Mouse (Mus musculus): ENCODE data around the gene Olfr633.

The Olfr633 gene

DNA sequence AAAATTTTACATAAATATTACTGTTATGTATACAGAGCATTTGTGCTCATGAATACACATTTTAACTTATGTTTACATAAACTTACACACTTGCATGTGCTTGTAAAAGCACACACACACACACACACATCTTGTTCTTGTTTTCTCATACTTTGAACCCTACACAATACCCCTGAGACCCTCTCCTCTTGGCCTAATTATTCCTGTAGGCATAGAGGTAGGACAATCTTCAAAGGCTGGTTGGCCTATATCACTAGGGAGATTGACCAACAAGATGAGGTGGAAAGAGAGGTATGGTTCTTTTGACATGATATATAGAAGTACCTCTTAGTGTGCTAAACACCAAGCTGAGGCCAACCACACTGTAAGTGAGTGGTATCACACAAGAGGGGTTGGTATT lies at the start of gene Olfr633:
Gene Olfr633, plus strand, starts transcription at position 301 of the 400 bp plus-strand sequence.

DNA sequence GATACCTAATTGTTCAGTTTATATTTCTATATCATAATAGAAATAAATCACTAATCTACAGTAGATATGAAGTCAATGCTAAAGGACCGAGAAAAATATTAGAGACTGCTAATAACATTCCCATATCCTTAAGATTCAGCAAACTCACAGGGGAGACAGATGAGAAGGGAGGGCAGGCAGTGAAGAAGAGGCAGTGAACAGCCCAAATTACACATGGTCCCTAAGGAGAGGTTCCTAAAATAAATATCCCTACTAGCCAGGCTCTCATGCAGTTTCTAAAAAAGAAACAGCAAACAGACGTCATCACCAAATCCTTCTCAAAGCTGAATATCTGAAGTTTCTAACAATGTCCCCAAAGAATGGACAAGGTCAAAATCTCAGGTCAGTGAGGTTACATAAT lies 41.0 kb upstream of the Olfr633 start, which contains the start of gene Olfr65:
Gene Olfr65, plus strand, starts transcription at position 301 of the 400 bp plus-strand sequence.
- 61% methylated on average over 2 of the region's 2 CpGs for WGBS

DNA sequence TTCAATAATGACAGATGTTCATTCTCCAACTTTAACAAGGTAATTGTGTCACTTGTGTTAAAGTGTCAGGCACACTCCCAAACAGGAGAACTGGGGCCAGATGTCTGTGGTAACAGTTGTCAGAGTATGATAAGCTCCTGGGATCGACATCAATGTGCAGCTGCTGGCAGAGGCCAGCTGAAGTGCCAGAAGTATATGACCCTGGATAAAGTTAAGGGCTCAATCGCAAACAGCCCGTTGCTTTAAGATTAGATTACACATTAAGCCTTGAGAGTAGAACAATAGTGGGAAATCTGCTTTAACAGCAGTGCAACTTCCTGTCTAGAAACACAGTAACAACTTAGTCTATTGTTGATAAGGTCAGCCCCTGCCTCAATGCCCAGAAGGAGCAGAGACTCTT lies 34.2 kb upstream of the Olfr633 start:
- WGBS = 57% methylated on average over 3 of the region's 3 CpGs

DNA sequence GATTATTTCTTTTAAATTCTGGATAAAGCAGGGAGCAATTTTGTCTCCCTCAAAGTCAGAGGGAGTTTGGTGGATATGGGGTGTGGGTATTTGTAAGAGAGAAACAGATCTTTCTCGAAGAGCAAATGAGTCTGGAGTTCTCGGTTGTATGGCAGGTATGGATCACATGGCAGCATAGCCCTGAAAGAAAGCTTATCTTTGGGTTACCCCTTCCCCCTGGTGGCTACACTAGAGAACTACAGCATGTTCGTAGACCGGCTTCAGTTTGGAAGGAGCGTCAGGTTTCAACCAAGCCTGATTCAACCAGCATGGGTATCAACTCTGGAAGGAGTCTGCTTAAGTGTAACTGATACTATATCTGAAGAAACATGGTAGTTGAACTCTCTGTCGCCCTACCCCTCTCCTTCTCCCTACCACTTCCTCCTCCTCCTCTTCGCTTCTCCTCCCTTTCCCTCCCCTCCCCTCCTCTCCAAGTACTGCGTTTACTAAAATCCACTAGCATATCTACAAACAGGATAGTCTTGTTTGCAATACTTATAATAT lies 31.2 kb upstream of the Olfr633 start:
- 55% methylated on average over 8 of the region's 8 CpGs for WGBS

DNA sequence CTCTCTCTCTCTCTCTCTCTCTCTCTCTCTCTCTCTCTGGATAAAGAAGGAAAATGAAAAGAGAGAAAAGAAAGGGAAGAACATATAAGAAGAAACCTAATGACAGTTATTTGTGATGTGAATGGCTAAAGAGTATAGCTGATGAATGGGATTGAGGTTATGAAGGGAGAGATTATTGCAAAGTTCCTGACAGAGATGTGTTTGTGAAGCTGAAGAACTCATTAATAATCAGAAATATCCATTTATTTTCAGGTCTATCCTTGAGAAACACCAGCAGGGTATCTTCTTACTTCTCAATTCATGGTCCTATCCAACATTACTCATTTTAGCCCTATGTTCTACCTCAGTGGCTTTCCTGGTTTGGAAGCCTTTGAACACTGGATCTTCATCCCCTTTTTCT lies 15.7 kb upstream of the Olfr633 start, which contains the start of gene Olfr631:
Gene Olfr631, plus strand, starts transcription at position 301 of the 400 bp plus-strand sequence.

DNA sequence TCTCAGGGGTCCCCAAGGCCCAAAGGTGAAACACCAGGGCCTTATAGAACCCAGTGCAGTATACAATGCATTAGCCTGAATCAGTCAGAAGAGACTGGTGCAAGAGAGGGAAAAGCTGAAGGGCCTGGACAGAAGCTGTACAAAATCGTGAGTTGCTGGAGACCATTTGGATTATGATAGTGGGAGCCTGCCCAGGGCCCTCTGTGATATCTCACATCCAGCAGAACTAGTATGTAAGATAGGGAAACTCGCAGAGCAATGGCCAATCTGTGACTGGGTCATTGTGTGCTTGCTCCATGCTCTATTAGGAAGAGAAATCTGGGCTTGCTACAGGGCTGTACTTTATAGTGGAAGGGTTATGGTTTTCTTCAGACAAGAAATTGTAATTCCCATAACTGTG lies 10.0 kb upstream of the Olfr633 start, which contains the start of gene Olfr632:
Gene Olfr632, plus strand, starts transcription at position 84 of the 400 bp plus-strand sequence.
- 82% methylated on average over 2 of the region's 2 CpGs for WGBS

DNA sequence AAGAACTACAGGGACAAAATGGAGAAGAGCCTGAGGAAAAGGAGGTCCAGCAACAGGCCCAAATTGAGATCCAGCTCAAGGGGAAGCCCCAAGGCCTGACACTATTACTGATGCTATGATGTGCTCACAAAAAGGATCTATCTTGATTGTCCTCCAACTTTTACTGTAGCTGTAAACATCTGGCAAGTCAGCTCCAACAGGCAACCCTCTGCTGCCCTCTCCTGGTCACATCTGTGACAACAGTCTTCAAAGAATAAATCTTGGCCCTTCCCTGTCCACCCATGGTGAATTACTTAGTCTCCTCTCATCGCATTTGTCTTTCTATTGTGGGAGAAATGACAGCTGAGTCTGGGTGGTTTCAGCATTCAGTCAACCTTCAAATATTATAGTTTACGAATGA lies 1.5 kb upstream of the Olfr633 start:
- 28% methylated on average over 2 of the region's 2 CpGs for WGBS

DNA sequence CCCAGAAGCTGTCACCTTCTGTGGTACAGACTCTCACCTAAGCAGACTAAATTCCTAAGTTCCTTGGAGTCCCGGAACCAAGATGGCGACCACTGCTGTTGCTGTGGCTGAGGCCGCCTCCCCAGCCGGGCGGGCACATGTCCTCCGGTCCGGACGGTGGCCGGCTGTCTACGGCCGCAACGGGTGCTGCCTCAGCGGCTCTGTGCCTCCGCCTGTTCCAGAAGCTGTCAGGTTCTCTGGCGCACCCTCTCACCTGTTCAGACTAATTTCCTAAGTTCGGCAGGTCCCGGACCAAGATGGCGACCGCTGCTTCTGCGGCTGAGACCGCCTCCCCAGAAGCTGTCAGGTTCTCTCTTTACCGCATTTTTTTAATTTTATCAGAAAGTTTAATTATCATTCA lies 22.6 kb downstream of the Olfr633 start:
- 96% methylated on average over 22 of the region's 22 CpGs for WGBS

DNA sequence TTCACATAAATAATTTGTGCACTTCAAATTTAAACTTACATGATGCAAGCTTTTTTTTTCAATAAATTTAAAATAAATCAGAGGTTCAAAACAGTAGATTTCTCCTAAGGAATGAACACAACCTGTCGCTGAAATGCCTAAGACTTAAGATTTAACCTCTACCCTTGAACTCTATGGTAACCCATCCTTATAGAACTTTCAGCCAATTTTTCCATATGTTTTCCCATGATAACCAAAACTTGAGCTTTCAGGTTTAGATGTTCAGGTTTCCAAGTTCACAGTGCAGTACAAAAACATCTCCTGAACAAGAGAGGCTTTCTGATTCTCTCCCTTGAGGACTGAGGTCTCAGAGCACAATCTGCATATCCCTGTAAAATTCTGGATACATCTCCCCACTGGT lies 26.6 kb downstream of the Olfr633 start, which contains the start of gene Olfr635:
Gene Olfr635, plus strand, starts transcription at position 301 of the 400 bp plus-strand sequence.
- WGBS = 77% methylated on average over 1 of the region's 1 CpGs

DNA sequence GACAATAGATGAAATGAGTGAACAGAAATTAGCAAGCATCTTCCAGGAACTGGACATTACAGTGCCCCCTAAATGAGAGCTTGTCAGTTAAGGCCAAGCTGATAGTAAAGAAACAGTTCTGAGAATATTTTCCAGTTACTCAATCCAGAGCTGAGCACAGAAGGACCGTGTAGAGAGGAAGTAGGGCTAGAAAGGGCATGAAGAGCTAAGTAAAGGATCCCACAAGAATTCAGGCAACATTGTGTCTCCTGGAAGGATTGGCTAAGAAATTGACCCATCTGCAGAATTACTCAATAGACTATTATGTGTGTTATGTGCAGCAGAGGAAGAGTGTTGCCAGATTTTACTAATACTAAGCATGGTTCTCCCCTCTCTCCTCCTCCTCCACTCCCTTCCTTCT lies 27.5 kb downstream of the Olfr633 start:
- WGBS = 68% methylated on average over 1 of the region's 1 CpGs

DNA sequence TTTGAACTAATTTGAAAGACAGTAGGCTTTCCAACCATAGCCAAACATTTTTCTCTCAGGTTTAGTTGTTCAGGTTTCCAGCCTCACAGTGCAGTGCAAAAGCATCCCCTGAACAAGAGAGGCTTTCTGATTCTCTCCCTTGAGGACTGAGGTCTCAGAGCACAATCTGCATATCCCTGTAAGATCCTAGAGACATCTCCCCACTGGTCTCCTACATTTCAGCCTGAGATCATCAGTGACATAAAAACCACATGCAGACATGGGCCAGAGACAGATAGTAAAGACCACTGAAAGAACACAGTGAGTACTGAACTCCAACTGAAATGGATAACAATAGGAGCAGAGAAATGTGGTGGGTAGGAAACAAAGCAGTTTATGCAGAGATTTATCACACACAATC lies 54.2 kb downstream of the Olfr633 start, which contains the start of gene Olfr638:
Gene Olfr638, plus strand, starts transcription at position 301 of the 400 bp plus-strand sequence.

Data from cerebral cortex, adult 2 months (tissue).